Mouse (Mus musculus) liver, embryonic 14.5 days (tissue): Measurements from ENCODE around the gene Hmgn3. TPM values are rescaled to one million over a fixed set of nuclear protein-coding genes. Genes with fewer than 3 reads are reported as not detected.

ENCODE experiments used
- ATAC-seq: fragments of 200-750 bp; cut with Nextera tagmentation; 2 replicates; pipeline ENCODE4 v1.8.0; 2017; ENCODE audit warnings: moderate number of reproducible peaks, mild to moderate bottlenecking, moderate library complexity; ENCODE audit not compliant: insufficient read depth
- DNase-seq, 3 experiments: peaks; one replicate each; pipeline ENCODE4 v3.0.0-alpha.2; 2012 to 2013; ENCODE audit warnings: low read depth in 3 of 3, low spot score in 3 of 3
- H3K27ac ChIP-seq: fragments of 300-500 bp; sonication (generic); 2 replicates; pipeline ENCODE4 v1.5.1; 2014; ENCODE audit warnings: moderate library complexity, mild to moderate bottlenecking, control low read depth, inconsistent platforms
- H3K27me3 ChIP-seq: fragments of 300-500 bp; sonication (generic); 2 replicates; pipeline ENCODE4 v1.6.1; 2014; ENCODE audit warnings: mild to moderate bottlenecking, low read length, moderate library complexity; ENCODE audit not compliant: control insufficient read depth, insufficient read depth
- H3K36me3 ChIP-seq: fragments of 300-500 bp; sonication (generic); replicated peaks from 2 replicates; pipeline ENCODE4 v1.6.1; 2014; ENCODE audit warnings: low read depth; ENCODE audit not compliant: control insufficient read depth, insufficient read depth
- H3K4me1 ChIP-seq, 2 experiments: fragments of 200-500 bp in 1 of 2; fragments of 300-500 bp in 1 of 2; sonication (generic) in 1 of 2; replicated peaks; 2 replicates each; pipeline ENCODE4 v1.6.1; 2012 to 2014; ENCODE audit warnings: antibody characterized with exemption in 1 of 2, inconsistent platforms in 1 of 2, low read length in 1 of 2; ENCODE audit not compliant: control insufficient read depth in 2 of 2, insufficient read depth in 2 of 2
- H3K4me2 ChIP-seq: fragments of 300-500 bp; sonication (generic); 2 replicates; pipeline ENCODE4 v1.6.1; 2014; ENCODE audit warnings: low read depth, mild to moderate bottlenecking, control low read depth, moderate library complexity
- H3K4me3 ChIP-seq, 2 experiments: fragments of 200-500 bp in 1 of 2; fragments of 300-500 bp in 1 of 2; sonication (generic) in 1 of 2; 2 replicates each; pipeline ENCODE4 v1.5.1; 2012 to 2014; ENCODE audit warnings: low read depth in 2 of 2, low read length in 2 of 2, mild to moderate bottlenecking in 2 of 2, control low read depth in 1 of 2, inconsistent platforms in 1 of 2, moderate library complexity in 1 of 2; ENCODE audit not compliant: insufficient read depth in 1 of 2
- H3K9ac ChIP-seq: fragments of 300-500 bp; sonication (generic); replicated peaks from 2 replicates; pipeline ENCODE4 v1.6.1; 2014; ENCODE audit warnings: mild to moderate bottlenecking, control low read depth, moderate library complexity
- H3K9me3 ChIP-seq: fragments of 300-500 bp; sonication (generic); 2 replicates; pipeline ENCODE4 v1.6.1; 2016; ENCODE audit warnings: low read length, mixed read lengths; ENCODE audit not compliant: control insufficient read depth
- CTCF ChIP-seq: IDR thresholded peaks from 2 replicates; pipeline ENCODE4 v1.5.1; 2016; ENCODE audit warnings: antibody characterized with exemption, low read depth, control low read depth
- EP300 ChIP-seq: IDR thresholded peaks from 2 replicates; pipeline ENCODE4 v1.6.1; 2016; ENCODE audit warnings: antibody characterized with exemption, low read depth
- WGBS: fragments of 180-500 bp; shearing (Covaris S2); extraction: QIAGEN DNeasy Blood & Tissue Kit; methylation state at CpG from one replicate; pipeline ENCODE4 v1.1.7; 2014; ENCODE audit not compliant: insufficient replicate concordance; 5-methylcytosine and 5-hydroxymethylcytosine counted together
- polyA plus RNA-seq, 2 experiments: library from polyadenylated mRNA; depleted of rRNA in 1 of 2; stranded (reverse) in 1 of 2; unstranded in 1 of 2; fragments of >200 nt; fragmentation: Nextera tagmentation in 1 of 2; extraction: Ambion mirVana in 1 of 2; gene quantifications; 2 replicates each; pipeline versions ENCODE4 v1.2.1 to v1.2.3; 2012 to 2014

Hmgn3 gene
- polyA plus RNA-seq, 2 experiments, result 2.2 to 3.1 TPM

DNA sequence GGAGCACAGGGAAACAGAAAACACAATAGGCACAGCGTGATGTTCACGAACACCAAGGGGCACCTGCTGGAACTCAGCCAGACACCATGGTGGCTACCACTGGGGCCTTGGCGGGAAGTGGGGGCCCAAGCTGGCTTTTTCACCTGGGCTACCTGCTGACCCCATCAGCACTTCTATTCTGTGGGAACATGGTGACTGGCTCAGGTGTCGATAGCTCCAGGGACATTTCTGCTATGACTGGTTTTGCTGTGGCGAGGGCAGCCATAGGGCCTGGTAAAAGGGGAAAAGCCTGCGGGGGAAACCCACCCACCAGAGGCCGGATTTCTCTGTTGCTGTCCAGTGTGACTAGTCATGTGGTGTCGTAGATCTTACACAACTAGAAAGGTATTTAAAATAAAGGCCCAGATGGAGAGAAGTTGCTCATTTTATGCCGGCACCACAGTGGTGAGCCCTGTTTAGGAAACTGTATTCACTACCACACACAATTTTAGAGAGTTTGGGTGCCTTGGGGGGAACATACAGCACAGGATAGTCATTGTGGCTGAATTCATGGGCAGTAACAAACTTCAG is 35.3 kb downstream of the Hmgn3 start:
- no peak overlapping the region for H3K4me3 ChIP-seq
- no peak for TF ChIP-seq CTCF
- TF ChIP-seq EP300, result no peak
- H3K9ac ChIP-seq, result no peak overlapping the region
- no peak overlapping the region for H3K27ac ChIP-seq
- no peaks in the 10 kb centered on the region for H3K36me3 ChIP-seq
- ATAC-seq, result no peak
- no peaks in the 10 kb centered on the region for H3K4me1 ChIP-seq
- DNase-seq, result no peak
- no peak overlapping the region for H3K4me2 ChIP-seq
- H3K27me3 ChIP-seq, result no peaks in the 10 kb centered on the region
- no peaks in the 10 kb centered on the region for H3K9me3 ChIP-seq
- WGBS, result 67% methylated on average over 9 of the region's 9 CpGs

DNA sequence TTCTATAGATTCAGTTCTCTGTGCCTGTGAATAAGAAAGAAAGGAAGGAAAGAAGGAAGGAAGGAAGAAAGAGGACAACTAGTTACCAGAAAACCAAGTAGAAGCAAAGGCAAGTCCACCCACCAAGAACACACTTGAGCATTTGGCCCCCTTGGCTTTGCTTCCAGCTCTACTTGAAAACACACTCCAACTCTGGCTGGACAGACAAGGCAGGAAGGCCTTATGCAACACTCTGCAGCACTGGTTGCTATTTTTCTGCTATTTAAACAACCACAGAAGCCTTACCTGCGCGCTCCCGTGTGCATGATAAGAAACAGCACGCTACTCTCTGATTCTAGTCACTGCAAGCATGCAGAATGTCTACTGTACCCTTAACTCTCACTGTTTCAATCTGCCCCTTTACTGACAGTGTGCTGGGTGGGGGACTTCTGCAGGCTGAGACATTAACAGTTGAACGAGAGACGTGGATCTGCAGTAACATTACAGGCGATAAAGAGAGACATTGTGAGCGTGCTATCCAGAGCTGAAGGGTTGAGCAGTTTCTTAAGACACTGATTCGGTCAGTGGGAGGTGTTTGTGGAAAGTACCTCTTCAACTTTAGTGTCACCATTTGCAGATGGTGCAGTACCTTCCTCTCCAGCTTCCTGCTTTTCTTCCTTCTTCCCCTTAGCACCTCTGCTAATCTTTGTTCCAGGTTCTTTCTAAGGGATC is 35.9 kb downstream of the Hmgn3 start:
- TF ChIP-seq CTCF, result no peak
- TF ChIP-seq EP300, result no peak
- no peak overlapping the region for H3K4me2 ChIP-seq
- H3K27me3 ChIP-seq, result no peaks in the 10 kb centered on the region
- ATAC-seq, result no peak
- no peak overlapping the region for H3K9ac ChIP-seq
- no peak overlapping the region for H3K4me3 ChIP-seq
- WGBS, result 61% methylated on average over 9 of the region's 9 CpGs
- no peak for DNase-seq
- H3K9me3 ChIP-seq, result no peaks in the 10 kb centered on the region
- H3K36me3 ChIP-seq, result no peaks in the 10 kb centered on the region
- no peaks in the 10 kb centered on the region for H3K4me1 ChIP-seq
- H3K27ac ChIP-seq, result no peak overlapping the region

DNA sequence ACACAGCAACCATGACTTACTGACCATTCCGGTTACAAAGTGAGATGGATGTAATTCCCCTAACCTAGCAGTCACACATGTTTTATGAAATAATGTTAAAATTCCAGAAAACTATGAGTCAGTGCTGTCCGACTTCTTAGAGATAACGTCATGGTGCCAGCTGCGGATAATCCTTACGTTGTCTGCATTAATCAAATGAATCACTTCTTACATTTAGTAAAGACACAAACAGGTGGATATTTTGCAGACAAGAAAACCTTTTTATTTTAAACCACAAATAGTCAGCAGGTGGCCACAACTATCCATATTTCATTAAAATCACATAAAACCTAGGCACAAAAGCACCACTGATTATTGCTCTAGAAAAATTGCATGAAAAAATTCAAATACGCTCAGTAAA is 36.8 kb downstream of the Hmgn3 start:
- Histone ChIP-seq H3K36me3 (no peaks in the 10 kb centered on the region), H3K27ac (no peak overlapping the region), H3K9me3 (no peaks in the 10 kb centered on the region), H3K4me3 (no peak overlapping the region), H3K9ac (no peak overlapping the region), H3K4me1 (no peaks in the 10 kb centered on the region), H3K4me2 (no peak overlapping the region), H3K27me3 (no peaks in the 10 kb centered on the region)
- no peak for ATAC-seq
- no peak for TF ChIP-seq CTCF
- TF ChIP-seq EP300, result no peak
- no peak for DNase-seq
- WGBS, result 71% methylated on average over 6 of the region's 6 CpGs

DNA sequence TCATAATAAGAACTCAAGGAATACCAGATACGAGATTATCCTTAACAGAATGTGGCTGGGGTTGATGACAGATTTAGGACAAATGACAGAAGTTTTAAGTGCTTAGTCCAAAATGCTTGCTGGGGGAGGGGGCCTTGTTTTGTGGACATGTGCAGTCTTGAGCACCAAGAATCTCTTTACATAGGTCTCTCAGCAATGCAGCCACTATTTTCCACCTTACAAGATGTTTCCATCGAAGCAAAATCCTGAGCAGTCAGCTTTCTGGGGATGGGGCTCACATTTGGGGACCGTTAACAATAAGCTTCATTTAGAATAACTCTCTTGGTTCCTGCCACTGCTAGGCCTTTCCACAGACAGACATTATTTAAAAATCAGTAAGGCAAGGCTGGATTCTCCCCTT is 37.7 kb downstream of the Hmgn3 start:
- H3K9me3 ChIP-seq, result no peaks in the 10 kb centered on the region
- no peak overlapping the region for H3K4me2 ChIP-seq
- H3K4me1 ChIP-seq, result no peaks in the 10 kb centered on the region
- no peak overlapping the region for H3K27ac ChIP-seq
- H3K4me3 ChIP-seq, result no peak overlapping the region
- H3K27me3 ChIP-seq, result no peaks in the 10 kb centered on the region
- WGBS, result 62% methylated on average over 3 of the region's 3 CpGs
- ATAC-seq, result no peak
- H3K36me3 ChIP-seq, result no peaks in the 10 kb centered on the region
- no peak overlapping the region for H3K9ac ChIP-seq
- no peak for DNase-seq
- TF ChIP-seq CTCF (no peak), EP300 (no peak)

DNA sequence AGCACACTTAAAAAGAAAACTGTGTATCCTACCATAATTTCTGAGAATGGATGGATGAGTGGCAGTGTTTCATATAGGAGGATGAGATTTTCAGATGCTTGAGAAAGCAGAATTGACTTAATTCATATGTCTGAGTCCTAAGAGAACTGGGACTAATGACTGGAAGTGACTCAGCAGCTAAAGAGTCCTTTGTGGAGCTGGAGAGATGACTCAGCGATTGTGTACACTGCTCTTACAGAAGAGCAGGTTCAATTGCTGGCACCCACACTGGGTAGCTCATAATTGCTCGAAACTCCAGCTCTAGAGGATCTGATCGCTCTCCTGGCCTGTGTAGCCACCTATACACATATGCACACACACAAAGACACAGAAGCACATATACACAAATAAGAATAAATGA is 42.7 kb downstream of the Hmgn3 start:
- DNase-seq (no peak), ATAC-seq (no peak)
- Histone ChIP-seq H3K36me3 (no peaks in the 10 kb centered on the region), H3K9ac (no peak overlapping the region), H3K27me3 (no peaks in the 10 kb centered on the region), H3K4me2 (no peak overlapping the region), H3K9me3 (no peaks in the 10 kb centered on the region), H3K4me3 (no peak overlapping the region), H3K27ac (no peak overlapping the region), H3K4me1 (no peaks in the 10 kb centered on the region)
- TF ChIP-seq CTCF, result no peak
- no peak for TF ChIP-seq EP300
- 44% methylated on average over 3 of the region's 3 CpGs for WGBS
